Mouse (Mus musculus) common myeloid progenitor, adult 5-6 weeks (primary cell): ENCODE data around the gene Chchd2. TPM values are rescaled to one million over a fixed set of nuclear protein-coding genes. Genes with fewer than 3 reads are reported as not detected.

Experiments
- ATAC-seq: replicated peaks from 2 replicates; pipeline ENCODE4 v1.8.0; 2016; ENCODE audit warnings: low read depth, mild to moderate bottlenecking, moderate TSS enrichment, inconsistent platforms; ENCODE audit not compliant: poor library complexity, severe bottlenecking
- total RNA-seq: library from RNA; stranded (forward); fragments of 200-1000, 187-1606 nt; gene quantifications from 2 replicates; pipeline ENCODE4 v1.2.3, GENCODE M21; 2017

Gene Chchd2
- total RNA-seq, 1 experiment from 2014 or later: 210 TPM

GRCm38 (mm10) chr5:129886271-129886670 is 999 bp downstream of the Chchd2 start:
- ATAC-seq: no peak

DNA sequence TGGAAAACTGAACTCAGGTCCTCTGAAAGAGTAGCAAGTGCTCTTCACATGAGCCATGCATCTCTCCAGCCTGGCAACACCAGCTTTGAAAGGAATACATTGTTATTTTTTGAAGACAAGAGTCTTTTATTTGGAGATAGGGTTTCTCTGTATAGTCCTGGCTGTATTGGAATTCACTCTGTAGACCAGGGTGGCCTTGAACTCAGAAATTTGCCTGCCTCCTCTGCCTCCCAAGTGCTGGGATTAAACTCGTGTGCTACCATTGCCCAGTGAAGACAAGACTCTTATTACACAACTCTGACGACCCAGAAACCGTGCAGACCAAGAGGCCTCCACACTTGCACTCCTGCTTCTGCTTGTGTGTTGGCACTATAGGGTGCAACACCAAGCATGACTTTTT is 7.4 kb downstream of the Chchd2 start:
- no peak for ATAC-seq

DNA sequence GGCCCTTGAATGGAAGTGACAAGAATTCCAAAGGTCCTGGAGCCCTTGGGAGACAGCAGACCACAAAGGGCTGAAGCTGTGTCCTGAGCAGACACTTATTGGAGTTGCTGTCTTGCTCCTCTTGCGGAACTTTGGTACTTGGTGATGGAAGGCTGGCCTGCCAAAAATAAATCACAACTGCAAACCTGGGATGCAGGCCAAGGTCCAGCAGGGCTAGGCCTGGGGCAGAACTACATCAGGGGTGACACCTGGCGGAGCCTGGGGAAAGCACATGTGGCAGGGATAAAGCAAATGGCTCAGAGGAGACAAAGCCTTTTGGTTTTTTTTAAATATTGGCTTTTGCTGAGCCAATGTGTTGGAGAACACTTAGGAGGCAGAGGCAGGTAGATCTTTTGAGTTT is 8.3 kb downstream of the Chchd2 start:
- no peak for ATAC-seq

DNA sequence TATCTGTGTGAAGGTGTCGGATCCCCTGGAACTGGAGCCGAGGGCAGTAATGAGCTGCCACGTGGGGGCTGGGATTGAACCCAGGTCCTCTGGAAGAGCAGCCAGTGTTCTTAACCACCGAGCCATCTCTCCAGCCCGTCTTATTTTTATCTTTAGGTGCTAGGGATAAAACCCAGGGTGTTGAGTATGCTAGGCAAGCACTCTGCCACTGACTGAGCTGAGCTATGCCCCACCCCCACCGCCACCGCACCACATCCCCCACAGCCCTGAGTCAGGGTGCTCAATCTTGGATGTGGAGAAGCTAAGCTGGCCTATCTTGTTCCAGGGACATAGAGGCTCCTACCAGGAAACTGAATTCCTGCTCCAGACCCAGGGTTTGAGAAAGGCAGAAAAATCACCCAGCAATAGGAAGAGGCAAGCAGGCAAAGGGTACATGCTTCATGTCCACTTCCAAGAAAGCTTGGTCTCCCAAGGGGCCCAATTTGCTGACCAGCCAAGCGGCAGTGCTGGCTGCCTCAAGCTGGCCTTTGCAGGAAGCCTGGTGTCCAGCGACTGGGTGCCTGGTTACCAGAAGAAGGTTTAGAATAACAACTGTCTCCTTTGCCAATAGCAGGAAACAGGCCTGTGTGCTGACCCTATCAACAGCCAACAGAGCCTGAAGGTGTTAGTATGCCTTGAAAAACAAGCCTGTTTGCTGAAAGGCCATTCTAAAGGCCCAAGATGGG is 9.4 kb downstream of the Chchd2 start:
- no peak for ATAC-seq

GRCm38 (mm10) chr5:129875098-129875497 is 12.2 kb downstream of the Chchd2 start:
- no peak for ATAC-seq

- ATAC-seq: no peak
These were observed 13.3 kb downstream of the Chchd2 start for GRCm38 (mm10) chr5:129873942-129874341.

DNA sequence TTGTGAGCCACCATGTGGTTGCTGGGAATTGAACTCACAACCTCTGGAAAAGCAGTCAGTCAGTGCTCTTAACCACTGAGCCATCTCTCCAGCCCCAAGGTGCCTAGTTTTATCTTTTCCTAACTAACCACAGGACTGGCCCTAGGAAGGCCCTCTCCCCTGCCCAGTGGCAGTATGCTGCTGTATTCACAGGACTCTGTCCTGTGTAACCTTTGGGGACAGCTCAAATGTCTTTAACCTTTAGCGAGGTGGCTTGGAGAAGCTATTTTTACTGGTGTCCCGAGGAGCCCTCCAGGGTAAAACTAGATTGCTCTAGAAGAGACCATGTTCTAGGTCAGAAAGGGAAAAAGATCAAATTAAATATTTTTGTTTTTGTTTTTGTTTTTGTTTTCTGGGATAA is 16.0 kb downstream of the Chchd2 start:
- ATAC-seq: no peak

- no peak for ATAC-seq
These were observed 17.9 kb downstream of the Chchd2 start for GRCm38 (mm10) chr5:129869238-129869995.

DNA sequence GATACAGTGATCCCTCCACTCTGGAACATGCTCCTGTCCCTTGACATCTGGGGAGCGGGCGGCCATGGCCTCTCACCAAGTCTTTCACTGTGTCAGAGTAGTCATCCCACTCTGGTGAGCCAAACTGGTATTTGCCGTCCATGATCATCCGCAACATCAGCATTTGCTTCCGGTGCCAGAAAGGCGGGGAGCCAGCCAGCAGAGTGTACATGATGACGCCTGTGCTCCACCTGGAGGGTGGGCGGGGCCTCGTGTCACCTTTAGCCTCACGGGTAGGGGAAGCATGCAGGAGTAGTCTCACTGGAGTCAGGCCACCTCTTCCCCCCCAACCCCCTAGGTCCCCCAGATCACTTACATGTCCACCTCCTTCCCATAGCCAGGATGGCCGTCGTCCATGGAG is 21.4 kb downstream of the Chchd2 start:
- no peak for ATAC-seq

DNA sequence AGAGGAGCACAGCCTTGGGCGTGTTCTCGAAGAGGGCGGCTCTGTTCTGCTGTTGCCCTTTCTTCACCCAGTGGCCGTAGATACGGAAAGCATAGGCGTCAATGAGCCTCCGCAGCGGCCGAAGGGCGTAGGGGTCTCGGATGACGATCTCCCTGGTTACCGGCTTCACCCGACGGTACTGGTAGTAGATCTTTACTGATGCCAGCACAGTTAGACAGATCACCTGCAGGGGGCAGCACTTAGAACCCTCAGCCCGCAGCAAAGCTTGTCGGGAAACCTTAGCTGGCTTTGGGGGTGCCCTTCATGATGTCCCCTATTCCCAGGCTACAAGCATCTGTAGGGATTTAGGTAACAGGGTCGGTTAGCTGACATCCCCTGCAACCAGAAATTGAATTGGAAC is 22.8 kb downstream of the Chchd2 start:
- ATAC-seq: peak; percentile 56

DNA sequence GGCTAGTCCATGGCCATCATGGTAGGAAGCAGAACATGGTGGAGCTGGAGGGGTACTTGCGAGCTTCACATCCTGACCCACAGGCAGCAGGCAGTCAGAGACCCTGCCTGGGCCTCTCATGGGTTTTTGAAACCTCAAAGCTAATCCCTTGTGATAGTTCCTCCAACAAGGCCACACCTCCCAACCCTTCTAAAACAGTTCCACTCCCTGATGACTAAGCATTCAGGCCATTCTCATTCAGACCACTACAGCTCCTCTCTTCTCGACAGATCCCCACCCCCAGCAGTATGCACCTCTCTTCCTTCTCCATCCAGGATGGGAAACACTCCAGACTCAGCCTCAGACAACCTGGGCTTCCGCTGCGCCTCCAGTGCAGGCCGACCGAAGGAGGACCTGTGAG is 24.9 kb downstream of the Chchd2 start:
- no peak for ATAC-seq

GRCm38 (mm10) chr5:129856414-129856813 is 30.9 kb downstream of the Chchd2 start:
- no peak for ATAC-seq

DNA sequence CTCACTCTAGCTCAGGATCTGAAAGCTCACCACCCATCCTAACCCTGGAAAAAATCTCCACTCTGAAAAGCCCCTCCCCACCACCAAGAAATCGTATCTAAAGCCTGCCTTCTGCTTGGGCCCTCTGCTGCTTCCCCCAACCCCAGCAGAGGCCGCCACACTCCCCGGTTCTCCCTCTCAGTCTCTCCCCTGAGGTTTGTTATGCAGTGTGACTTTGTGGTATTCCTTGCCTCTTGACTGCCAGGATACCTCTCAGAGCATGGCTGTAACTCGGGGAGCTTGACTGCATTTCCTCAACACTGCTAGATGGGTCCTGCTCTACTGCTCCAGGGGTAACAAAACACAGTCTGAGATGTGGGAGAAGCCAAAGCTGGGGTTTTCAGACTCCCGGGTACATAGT is 32.1 kb downstream of the Chchd2 start:
- ATAC-seq: no peak

DNA sequence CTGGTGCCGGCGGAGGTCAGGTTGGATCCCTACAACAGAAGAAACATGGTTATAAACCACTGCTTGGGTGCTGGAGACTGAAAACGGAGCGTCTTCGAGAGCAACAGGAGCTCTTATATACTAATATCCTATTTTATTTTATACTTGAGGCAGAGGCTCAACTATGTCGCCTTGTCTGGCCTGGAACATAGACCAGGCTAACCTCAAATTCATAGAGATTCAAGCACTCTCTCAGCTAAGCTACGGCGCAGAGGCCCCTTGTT is 39.8 kb downstream of the Chchd2 start:
- no peak for ATAC-seq

- peak; percentile 97 for ATAC-seq
These were observed 40.3 kb downstream of the Chchd2 start, which contains the start of gene Sumf2 for GRCm38 (mm10) chr5:129846752-129847557. Gene Sumf2 (plus strand): TSS chr5:129846986.

DNA sequence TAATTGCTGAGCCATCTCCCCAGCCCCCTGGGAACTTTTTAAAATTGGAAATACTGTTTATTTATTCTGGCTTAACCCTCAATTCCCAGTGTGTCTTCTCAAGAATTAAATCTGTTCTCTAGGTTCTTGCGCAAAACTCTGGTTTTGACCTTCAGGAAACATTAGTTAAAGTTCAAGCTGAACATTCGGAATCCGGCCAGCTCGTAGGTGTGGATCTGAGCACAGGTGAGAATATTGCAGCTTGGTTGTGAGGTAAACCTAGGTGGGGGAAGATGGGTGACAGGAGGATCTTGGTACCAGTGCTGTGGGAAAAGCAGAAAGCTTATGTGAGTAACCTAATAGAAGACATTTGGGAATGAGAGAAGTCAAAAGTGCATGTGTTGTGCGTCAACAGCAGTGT is 42.4 kb downstream of the Chchd2 start:
- no peak for ATAC-seq

Other genes with a start within 250 kb of the Chchd2 start
- gene Zfp11, start 217.4 kb downstream of the Chchd2 start, total RNA-seq: 3.3 and 4.3 TPM in 2 replicates
- not detected in 2 replicates for gene Sept14, start 179.0 kb downstream of the Chchd2 start, total RNA-seq
- gene Mrps17, start 172.0 kb downstream of the Chchd2 start, total RNA-seq: 76.2 and 84.4 TPM in 2 replicates
- gene Nipsnap2, start 162.4 kb downstream of the Chchd2 start, total RNA-seq: 23.6 and 31.8 TPM in 2 replicates
- gene Psph, start 100.0 kb downstream of the Chchd2 start, total RNA-seq: 14.2 and 18.7 TPM in 2 replicates
- 12.7 and 15.8 TPM in 2 replicates for gene Sumf2, start 40.5 kb downstream of the Chchd2 start, total RNA-seq
- 3.7 and 8.4 TPM in 2 replicates for gene Zbed5, start 8.3 kb upstream of the Chchd2 start, total RNA-seq
- 0.09 and 1.1 TPM in 2 replicates for gene Phkg1, start 11.1 kb upstream of the Chchd2 start, total RNA-seq
- gene Nupr1l, start 21.1 kb upstream of the Chchd2 start, total RNA-seq: 0.68 and 1.6 TPM in 2 replicates
- gene Vkorc1l1, start 54.5 kb upstream of the Chchd2 start, total RNA-seq: 39.8 and 42.5 TPM in 2 replicates
- gene Gusb, start 115.6 kb upstream of the Chchd2 start, total RNA-seq: 50.5 and 61.8 TPM in 2 replicates
- 16.8 and 25.2 TPM in 2 replicates for gene Asl, start 141.8 kb upstream of the Chchd2 start, total RNA-seq
- gene Crcp, start 141.8 kb upstream of the Chchd2 start, total RNA-seq: 40.0 and 42.2 TPM in 2 replicates
- 2.7 and 7.8 TPM in 2 replicates for gene Tpst1, start 185.9 kb upstream of the Chchd2 start, total RNA-seq